Mouse (Mus musculus) liver, embryonic 14.5 days (tissue): Measurements from ENCODE around the gene Gm12166. TPM values are rescaled to one million over a fixed set of nuclear protein-coding genes. Genes with fewer than 3 reads are reported as not detected.

Experiments
- ATAC-seq: fragments of 200-750 bp; cut with Nextera tagmentation; 2 replicates; pipeline ENCODE4 v1.8.0; 2017; ENCODE audit warnings: moderate number of reproducible peaks, mild to moderate bottlenecking, moderate library complexity; ENCODE audit not compliant: insufficient read depth
- DNase-seq, 3 experiments: peaks; one replicate each; pipeline ENCODE4 v3.0.0-alpha.2; 2012 to 2013; ENCODE audit warnings: low read depth in 3 of 3, low spot score in 3 of 3
- H3K27ac ChIP-seq: fragments of 300-500 bp; sonication (generic); 2 replicates; pipeline ENCODE4 v1.5.1; 2014; ENCODE audit warnings: moderate library complexity, mild to moderate bottlenecking, control low read depth, inconsistent platforms
- H3K27me3 ChIP-seq: fragments of 300-500 bp; sonication (generic); 2 replicates; pipeline ENCODE4 v1.6.1; 2014; ENCODE audit warnings: mild to moderate bottlenecking, low read length, moderate library complexity; ENCODE audit not compliant: control insufficient read depth, insufficient read depth
- H3K36me3 ChIP-seq: fragments of 300-500 bp; sonication (generic); replicated peaks from 2 replicates; pipeline ENCODE4 v1.6.1; 2014; ENCODE audit warnings: low read depth; ENCODE audit not compliant: control insufficient read depth, insufficient read depth
- H3K4me1 ChIP-seq, 2 experiments: fragments of 200-500 bp in 1 of 2; fragments of 300-500 bp in 1 of 2; sonication (generic) in 1 of 2; replicated peaks; 2 replicates each; pipeline ENCODE4 v1.6.1; 2012 to 2014; ENCODE audit warnings: antibody characterized with exemption in 1 of 2, inconsistent platforms in 1 of 2, low read length in 1 of 2; ENCODE audit not compliant: control insufficient read depth in 2 of 2, insufficient read depth in 2 of 2
- H3K4me2 ChIP-seq: fragments of 300-500 bp; sonication (generic); 2 replicates; pipeline ENCODE4 v1.6.1; 2014; ENCODE audit warnings: low read depth, mild to moderate bottlenecking, control low read depth, moderate library complexity
- H3K4me3 ChIP-seq, 2 experiments: fragments of 200-500 bp in 1 of 2; fragments of 300-500 bp in 1 of 2; sonication (generic) in 1 of 2; 2 replicates each; pipeline ENCODE4 v1.5.1; 2012 to 2014; ENCODE audit warnings: low read depth in 2 of 2, low read length in 2 of 2, mild to moderate bottlenecking in 2 of 2, control low read depth in 1 of 2, inconsistent platforms in 1 of 2, moderate library complexity in 1 of 2; ENCODE audit not compliant: insufficient read depth in 1 of 2
- H3K9ac ChIP-seq: fragments of 300-500 bp; sonication (generic); replicated peaks from 2 replicates; pipeline ENCODE4 v1.6.1; 2014; ENCODE audit warnings: mild to moderate bottlenecking, control low read depth, moderate library complexity
- H3K9me3 ChIP-seq: fragments of 300-500 bp; sonication (generic); 2 replicates; pipeline ENCODE4 v1.6.1; 2016; ENCODE audit warnings: low read length, mixed read lengths; ENCODE audit not compliant: control insufficient read depth
- CTCF ChIP-seq: IDR thresholded peaks from 2 replicates; pipeline ENCODE4 v1.5.1; 2016; ENCODE audit warnings: antibody characterized with exemption, low read depth, control low read depth
- EP300 ChIP-seq: IDR thresholded peaks from 2 replicates; pipeline ENCODE4 v1.6.1; 2016; ENCODE audit warnings: antibody characterized with exemption, low read depth
- WGBS: fragments of 180-500 bp; shearing (Covaris S2); extraction: QIAGEN DNeasy Blood & Tissue Kit; methylation state at CpG from one replicate; pipeline ENCODE4 v1.1.7; 2014; ENCODE audit not compliant: insufficient replicate concordance; 5-methylcytosine and 5-hydroxymethylcytosine counted together
- microRNA-seq: library from miRNA; unstranded; fragments of <30 nt; microRNA quantifications from one replicate; pipeline ENCODE4, GENCODE M21; 2016
- polyA plus RNA-seq, 2 experiments: library from polyadenylated mRNA; depleted of rRNA in 1 of 2; stranded (reverse) in 1 of 2; unstranded in 1 of 2; fragments of >200 nt; fragmentation: Nextera tagmentation in 1 of 2; extraction: Ambion mirVana in 1 of 2; gene quantifications; 2 replicates each; pipeline versions ENCODE4 v1.2.1 to v1.2.3; 2012 to 2014

The Gm12166 gene
- polyA plus RNA-seq, 2 experiments, result 2.6 to 4.7 TPM

GRCm38 (mm10) chr11:46020246-46020645 lies 31.9 kb downstream of the Gm12166 start:
- Histone ChIP-seq H3K4me3 (no peak overlapping the region), H3K9me3 (no peaks in the 10 kb centered on the region), H3K27me3 (no peaks in the 10 kb centered on the region), H3K4me2 (no peak overlapping the region), H3K9ac (no peak overlapping the region), H3K4me1 (no peaks in the 10 kb centered on the region), H3K27ac (no peak overlapping the region), H3K36me3 (no peaks in the 10 kb centered on the region)
- TF ChIP-seq CTCF, result no peak
- ATAC-seq, result no peak
- no peak for DNase-seq
- 45% methylated on average over 1 of the region's 1 CpGs for WGBS

GRCm38 (mm10) chr11:46016061-46016460 lies 36.1 kb downstream of the Gm12166 start:
- Histone ChIP-seq H3K36me3 (no peaks in the 10 kb centered on the region), H3K4me3 (no peak overlapping the region), H3K4me1 (no peaks in the 10 kb centered on the region), H3K4me2 (no peak overlapping the region), H3K9me3 (no peaks in the 10 kb centered on the region), H3K27ac (no peak overlapping the region), H3K27me3 (no peaks in the 10 kb centered on the region), H3K9ac (no peak overlapping the region)
- ATAC-seq (no peak), DNase-seq (peak in 2 of 3 experiments; percentile 11 to 14)
- WGBS, result 16% methylated on average over 6 of the region's 6 CpGs
- no peak for TF ChIP-seq EP300
- TF ChIP-seq CTCF, result peak; percentile 70

Small RNA genes within 50 kb of the gene (microRNA-seq; reads per million reads assigned to microRNA genes)
- not detected for gene Mir8100

Other genes starting within 250 kb of the Gm12166 start
- gene Clint1, start 200.3 kb downstream of the Gm12166 start, polyA plus RNA-seq (2012; rRNA removed), result 36.3 and 46.0 TPM in 2 replicates
- gene Clint1, start 200.3 kb downstream of the Gm12166 start, polyA plus RNA-seq (2014; fragmentation: Nextera tagmentation; extraction: Ambion mirVana), result 41.6 and 43.3 TPM in 2 replicates
- gene Lsm11, start 107.4 kb downstream of the Gm12166 start, polyA plus RNA-seq (2012; rRNA removed), result 2.5 and 2.6 TPM in 2 replicates
- gene Lsm11, start 107.4 kb downstream of the Gm12166 start, polyA plus RNA-seq (2014; fragmentation: Nextera tagmentation; extraction: Ambion mirVana), result 3.4 TPM in 2 replicates
- 5.9 and 8.7 TPM in 2 replicates for gene Thg1l, start 96.8 kb downstream of the Gm12166 start, polyA plus RNA-seq (2012; rRNA removed)
- gene Thg1l, start 96.8 kb downstream of the Gm12166 start, polyA plus RNA-seq (2014; fragmentation: Nextera tagmentation; extraction: Ambion mirVana), result 6.3 and 6.5 TPM in 2 replicates
- 0.02 TPM in 2 replicates for gene Sox30, start 72.0 kb downstream of the Gm12166 start, polyA plus RNA-seq (2012; rRNA removed)
- not detected in 2 replicates for gene Sox30, start 72.0 kb downstream of the Gm12166 start, polyA plus RNA-seq (2014; fragmentation: Nextera tagmentation; extraction: Ambion mirVana)
- 1.1 and 1.2 TPM in 2 replicates for gene Adam19, start 3.7 kb upstream of the Gm12166 start, polyA plus RNA-seq (2012; rRNA removed)
- 0.60 and 0.69 TPM in 2 replicates for gene Adam19, start 3.7 kb upstream of the Gm12166 start, polyA plus RNA-seq (2014; fragmentation: Nextera tagmentation; extraction: Ambion mirVana)
- 0.02 and 0.04 TPM in 2 replicates for gene Nipal4, start 114.2 kb upstream of the Gm12166 start, polyA plus RNA-seq (2012; rRNA removed)
- not detected in 2 replicates for gene Nipal4, start 114.2 kb upstream of the Gm12166 start, polyA plus RNA-seq (2014; fragmentation: Nextera tagmentation; extraction: Ambion mirVana)
- gene Fndc9, start 183.2 kb upstream of the Gm12166 start, polyA plus RNA-seq (2012; rRNA removed), result not detected in 2 replicates
- not detected in 2 replicates for gene Fndc9, start 183.2 kb upstream of the Gm12166 start, polyA plus RNA-seq (2014; fragmentation: Nextera tagmentation; extraction: Ambion mirVana)